Mouse (Mus musculus) C2C12 (cell line): ENCODE measurements around the gene Muc1.

Experiments used
- CTCF ChIP-seq: IDR thresholded peaks from one replicate; pipeline ENCODE4 v1.5.1; 2011; ENCODE audit not compliant: control insufficient read depth, insufficient read depth, insufficient read length
- MAX ChIP-seq: IDR thresholded peaks from one replicate; pipeline ENCODE4 v1.6.1; 2011; ENCODE audit warnings: mild to moderate bottlenecking, control low read depth

DNA sequence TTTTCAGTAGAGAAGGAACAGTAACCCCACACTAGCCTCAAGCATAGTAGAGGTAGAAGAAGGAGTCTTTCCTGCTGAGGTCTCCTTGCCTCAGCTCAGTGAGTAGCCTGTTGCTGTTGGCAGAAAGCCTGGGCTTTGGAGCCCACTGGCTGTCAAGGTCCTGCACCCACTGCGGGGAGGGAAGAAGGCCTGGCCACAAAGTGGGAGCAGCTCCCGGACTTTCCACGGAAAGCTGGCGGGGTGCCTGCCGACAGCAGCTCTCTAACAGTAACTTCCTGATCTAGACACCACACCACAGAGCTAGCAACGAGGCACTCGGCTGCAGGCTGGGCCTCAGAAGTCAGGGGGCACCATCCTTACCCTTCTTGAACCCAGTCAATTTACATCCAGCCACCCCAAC lies 18.1 kb upstream of the Muc1 start:
- TF ChIP-seq CTCF: no peak
- no peak for TF ChIP-seq MAX
